Mouse (Mus musculus): ENCODE measurements around the gene Clmp.

The Clmp gene

GRCm38 (mm10) chr9:40685801-40686420, at the start of gene Clmp:
Gene Clmp, plus strand, starts transcription at chr9:40685962.
- DNase-seq = peak; percentile 5

- DNase-seq = peak; percentile 41
These were observed 49.7 kb upstream of the Clmp start for GRCm38 (mm10) chr9:40636054-40636453.

GRCm38 (mm10) chr9:40637705-40638393, 47.9 kb upstream of the Clmp start:
- no peak for DNase-seq

GRCm38 (mm10) chr9:40638394-40639049, 47.2 kb upstream of the Clmp start:
- DNase-seq = peak; percentile 25

- DNase-seq = no peak
These were observed 46.1 kb upstream of the Clmp start for GRCm38 (mm10) chr9:40639536-40640187.

GRCm38 (mm10) chr9:40641318-40641717, 44.4 kb upstream of the Clmp start:
- no peak for DNase-seq

- no peak for DNase-seq
These were observed 43.1 kb upstream of the Clmp start for GRCm38 (mm10) chr9:40642470-40643220.

GRCm38 (mm10) chr9:40649444-40649843, 36.3 kb upstream of the Clmp start:
- DNase-seq = no peak

- DNase-seq = no peak
These were observed 35.8 kb upstream of the Clmp start for GRCm38 (mm10) chr9:40649983-40650382.

GRCm38 (mm10) chr9:40651239-40651859, 34.4 kb upstream of the Clmp start:
- no peak for DNase-seq

- no peak for DNase-seq
These were observed 33.0 kb upstream of the Clmp start for GRCm38 (mm10) chr9:40652757-40653156.

GRCm38 (mm10) chr9:40666190-40666803, 19.5 kb upstream of the Clmp start:
- no peak for DNase-seq

GRCm38 (mm10) chr9:40670313-40670712, 15.4 kb upstream of the Clmp start, which contains the start of gene Gm21915:
Gene Gm21915, plus strand, starts transcription at chr9:40670613.
- DNase-seq = no peak

GRCm38 (mm10) chr9:40671323-40671930, 14.3 kb upstream of the Clmp start:
- no peak for DNase-seq

GRCm38 (mm10) chr9:40675203-40675958, 10.4 kb upstream of the Clmp start:
- DNase-seq = no peak

- DNase-seq = no peak
These were observed 7.1 kb upstream of the Clmp start for GRCm38 (mm10) chr9:40678653-40679052.

- no peak for DNase-seq
These were observed 698 bp downstream of the Clmp start for GRCm38 (mm10) chr9:40686421-40686899.

GRCm38 (mm10) chr9:40687053-40687452, 1.3 kb downstream of the Clmp start:
- no peak for DNase-seq

- DNase-seq = no peak
These were observed 1.8 kb downstream of the Clmp start for GRCm38 (mm10) chr9:40687553-40687952.

- DNase-seq = no peak
These were observed 4.7 kb downstream of the Clmp start for GRCm38 (mm10) chr9:40690511-40690910.

All from thymus, postnatal 14 days (tissue).